ENCODE assay signal across 8 mouse cellular contexts in the genomic region with DNA sequence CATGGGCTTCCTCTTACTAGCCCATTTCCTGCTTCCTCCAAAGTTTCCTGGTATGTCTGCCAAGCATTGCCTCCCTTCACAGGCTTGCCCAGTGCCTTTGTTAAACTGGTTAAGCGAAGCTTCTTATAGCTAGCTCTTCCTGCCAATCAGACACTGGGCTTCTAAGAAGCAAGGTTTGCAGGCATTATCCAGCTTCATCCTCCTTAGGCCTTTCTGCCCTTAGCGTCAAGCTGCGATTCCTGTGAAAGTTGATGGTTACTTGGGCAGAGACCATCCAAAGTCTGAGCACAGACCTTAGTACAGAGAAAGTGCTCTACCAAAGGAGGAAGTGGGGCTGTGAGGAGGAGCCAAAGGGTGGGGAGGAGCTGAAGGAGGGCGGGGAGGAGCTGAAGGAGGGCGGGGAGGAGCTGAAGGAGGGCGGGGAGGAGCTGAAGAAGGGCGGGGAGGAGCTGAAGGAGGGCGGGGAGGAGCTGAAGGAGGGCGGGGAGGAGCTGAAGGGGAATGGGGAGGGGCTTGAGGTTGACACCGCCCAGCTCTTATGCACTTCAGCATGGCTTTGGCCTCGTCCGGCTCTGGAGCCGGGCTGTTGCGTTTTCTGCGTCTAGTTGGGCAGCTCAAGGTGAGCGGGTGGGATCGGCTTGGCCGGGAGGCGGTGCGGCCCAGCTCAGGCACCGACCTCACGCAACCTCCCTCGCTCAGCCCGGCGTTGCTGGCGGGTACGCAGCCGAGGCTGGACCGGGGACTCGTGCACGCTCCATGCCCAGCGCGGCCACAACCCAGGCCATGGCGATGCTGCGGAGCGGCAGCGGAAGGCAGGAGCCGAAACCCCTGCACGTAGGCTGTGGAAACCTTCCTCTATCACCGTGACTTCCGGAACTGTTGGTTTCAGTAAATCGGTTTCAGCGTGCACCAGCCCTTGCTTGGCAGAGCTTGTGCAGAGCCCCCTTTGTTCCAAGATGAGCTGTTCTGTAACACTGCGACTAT. TPM values are rescaled to one million over a fixed set of nuclear protein-coding genes. Genes with fewer than 3 reads are reported as not detected.
DNase-seq lines count a peak whose midpoint lies in the region; ATAC-seq lines count a peak whose summit lies in the region.

A gene (plus strand): TSS at position 519 of the 984 bp plus-strand sequence.

- peak within 1 kb of the TSS; percentile 89 for H3K9ac ChIP-seq in heart, embryonic 14.5 days (ENCODE audit: low read length)
- peak within 1 kb of the TSS; percentile 50 for H3K9ac ChIP-seq in liver, embryonic 15.5 days
- H3K9ac ChIP-seq in neural tube, embryonic 12.5 days, result peak within 1 kb of the TSS; percentile 72

- peak within 1 kb of the TSS; percentile 72 for H3K4me2 ChIP-seq in heart, embryonic 14.5 days (ENCODE audit: low read length)
- H3K4me2 ChIP-seq in liver, embryonic 15.5 days, result peak within 1 kb of the TSS; percentile 93
- peak within 1 kb of the TSS; percentile 69 for H3K4me2 ChIP-seq in neural tube, embryonic 12.5 days (replicated peaks)

- no peaks in the 10 kb centered on the region for H3K9me3 ChIP-seq in heart, embryonic 14.5 days (ENCODE audit: control insufficient read depth, low read length)
- no peaks in the 10 kb centered on the region for H3K9me3 ChIP-seq in liver, embryonic 15.5 days (replicated peaks)
- no peaks in the 10 kb centered on the region for H3K9me3 ChIP-seq in neural tube, embryonic 12.5 days

- H3K27me3 ChIP-seq in heart, embryonic 14.5 days (ENCODE audit: control insufficient read depth, insufficient read depth, low read length), result no peaks in the 10 kb centered on the region
- no peaks in the 10 kb centered on the region for H3K27me3 ChIP-seq in liver, embryonic 15.5 days
- no peaks in the 10 kb centered on the region for H3K27me3 ChIP-seq in neural tube, embryonic 12.5 days (replicated peaks)

- peak; percentile 57 for DNase-seq in fibroblast of lung, adult 2 months (ENCODE audit: low read depth)
- DNase-seq in kidney, postnatal 14 days, result peak; percentile 86
- DNase-seq in telencephalon, adult 2 months (ENCODE audit: low read depth, low spot score), result peak; percentile 78

- H3K27ac ChIP-seq in brown adipose tissue, adult 24 weeks (replicated peaks; ENCODE audit: low read depth, low read length), result peak within 1 kb of the TSS; percentile 83
- H3K27ac ChIP-seq in heart, embryonic 14.5 days (replicated peaks in 1 of 2; ENCODE audit: control insufficient read depth in 1 of 2, insufficient read depth in 1 of 2, low read depth in 2 of 2, low read length in 2 of 2), result peak within 1 kb of the TSS; percentile 69 to 91
- peak within 1 kb of the TSS; percentile 62 for H3K27ac ChIP-seq in liver, embryonic 15.5 days (replicated peaks)
- no peak within 1 kb of the TSS for H3K27ac ChIP-seq in neural tube, embryonic 12.5 days

- H3K36me3 ChIP-seq in heart, embryonic 14.5 days (ENCODE audit: control insufficient read depth, insufficient read depth, low read length), result peaks cover 16% of the 10 kb centered on the region
- H3K36me3 ChIP-seq in liver, embryonic 15.5 days (replicated peaks), result no peaks in the 10 kb centered on the region
- H3K36me3 ChIP-seq in neural tube, embryonic 12.5 days, result peaks cover 5% of the 10 kb centered on the region

- 3% methylated on average over 41 of the region's 44 CpGs for WGBS in heart, embryonic 14.5 days
- 3% methylated on average over 44 of the region's 44 CpGs for WGBS in liver, embryonic 15.5 days (ENCODE audit: insufficient replicate concordance)
- WGBS in neural tube, embryonic 12.5 days, result 4% methylated on average over 43 of the region's 44 CpGs

- ATAC-seq in CD4-positive, CD25-positive, alpha-beta regulatory T cell, adult 4 months, result peak; percentile 78
- ATAC-seq in heart, embryonic 14.5 days (ENCODE audit: insufficient number of reproducible peaks, insufficient read depth, low FRiP score, low read depth), result peak; percentile 96
- peak; percentile 94 for ATAC-seq in liver, embryonic 15.5 days (ENCODE audit: insufficient read depth)
- peak; percentile 96 for ATAC-seq in neural tube, embryonic 12.5 days (ENCODE audit: low FRiP score, low read depth)

- peak within 1 kb of the TSS; percentile 71 for H3K4me3 ChIP-seq in brown adipose tissue, adult 24 weeks (ENCODE audit: insufficient read depth, low read depth, low read length)
- peak within 1 kb of the TSS; percentile 61 to 74 for H3K4me3 ChIP-seq in heart, embryonic 14.5 days (ENCODE audit: control insufficient read depth in 1 of 2, insufficient read depth in 1 of 2, low read depth in 1 of 2, low read length in 2 of 2)
- peak within 1 kb of the TSS; percentile 68 for H3K4me3 ChIP-seq in liver, embryonic 15.5 days (replicated peaks)
- peak within 1 kb of the TSS; percentile 67 for H3K4me3 ChIP-seq in neural tube, embryonic 12.5 days

- no peaks in the 10 kb centered on the region for H3K4me1 ChIP-seq in brown adipose tissue, adult 24 weeks (ENCODE audit: control insufficient read depth, insufficient read depth, insufficient read length, low read length)
- peaks cover 0 to 10% of the 10 kb centered on the region in 2 experiments; a peak in 2 of 4 replicates for H3K4me1 ChIP-seq in heart, embryonic 14.5 days (ENCODE audit: control insufficient read depth in 2 of 2, insufficient read depth in 2 of 2, low read length in 2 of 2)
- H3K4me1 ChIP-seq in liver, embryonic 15.5 days (replicated peaks), result peaks cover 16% of the 10 kb centered on the region
- 0 out of 2 replicates have a peak, but pooled peaks cover 2% of the 10 kb centered on the region for H3K4me1 ChIP-seq in neural tube, embryonic 12.5 days

RNA-seq across cellular contexts. Expression of the gene that starts here (rescaled TPM):
- polyA plus RNA-seq in CD4-positive, CD25-positive, alpha-beta regulatory T cell, adult 4 months (2017; shearing (Covaris generic)), result 10 to 100 TPM; 71.6 to 77.0 TPM
- polyA plus RNA-seq in brown adipose tissue, adult 24 weeks (2012; ENCODE audit: insufficient read depth, insufficient read length, missing spikeins), result 38.3 and 50.0 TPM in 2 replicates
- polyA plus RNA-seq in heart, embryonic 14.5 days (2014; fragmentation: Nextera tagmentation; extraction: Ambion mirVana), result 52.4 and 55.4 TPM in 2 replicates
- polyA plus RNA-seq in liver, embryonic 15.5 days (2015; fragmentation: Nextera tagmentation; extraction: Ambion mirVana), result 10.9 and 13.1 TPM in 2 replicates
- polyA plus RNA-seq in neural tube, embryonic 12.5 days (2016; fragmentation: Nextera tagmentation; extraction: Ambion mirVana), result 50.7 and 51.7 TPM in 2 replicates
